Mouse (Mus musculus): Measurements from ENCODE around the gene Fam186a. TPM values are rescaled to one million over a fixed set of nuclear protein-coding genes. Genes with fewer than 3 reads are reported as not detected.
"Not testable (repeated sequence)": the region's sequence is repeated elsewhere in the genome, so short reads cannot be mapped to it uniquely, and the experiment has no call there.

Fam186a gene
- total RNA-seq, 1 experiment from 2014 or later, result 0.12 TPM

DNA sequence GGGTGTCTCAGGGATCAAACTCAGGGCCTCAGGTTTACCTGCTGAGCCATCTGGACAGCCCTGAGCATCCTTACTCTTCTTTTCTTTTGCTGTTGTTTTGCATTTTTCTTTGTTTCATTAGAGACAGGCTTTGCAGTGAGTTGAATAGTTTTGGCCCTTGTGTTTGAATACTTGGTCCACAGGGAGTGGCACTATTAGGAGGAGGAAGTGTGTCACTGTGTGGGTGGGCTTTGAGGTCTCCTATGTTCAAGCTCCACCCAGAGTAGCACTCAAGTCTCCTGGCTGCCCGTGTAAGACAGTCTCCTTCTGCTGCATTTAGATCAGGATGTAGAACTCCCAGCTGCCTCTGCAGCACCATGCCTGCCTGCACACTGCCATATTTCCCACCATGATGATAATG lies 32.4 kb downstream of the Fam186a start:
- no peak for DNase-seq

DNA sequence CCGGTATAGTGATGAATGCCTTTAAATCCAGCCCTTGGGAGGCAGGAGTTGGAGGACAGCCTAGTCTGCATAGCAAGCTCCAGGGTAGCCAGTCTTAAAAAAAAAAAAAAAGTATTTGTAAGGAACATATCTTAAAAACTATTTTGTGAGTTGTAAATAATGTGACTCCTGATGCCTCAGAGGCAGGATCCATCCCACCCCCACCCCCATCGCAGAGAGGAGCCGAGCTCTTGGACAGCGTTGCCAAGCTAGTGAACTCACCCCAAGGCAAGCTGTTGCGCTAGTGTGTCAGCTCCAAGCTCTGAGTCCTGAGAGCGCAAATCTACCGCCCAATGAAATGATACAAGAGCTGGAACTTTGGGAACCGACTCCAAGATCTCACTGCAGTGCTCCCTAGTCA lies 35.6 kb downstream of the Fam186a start:
- DNase-seq, result no peak

DNA sequence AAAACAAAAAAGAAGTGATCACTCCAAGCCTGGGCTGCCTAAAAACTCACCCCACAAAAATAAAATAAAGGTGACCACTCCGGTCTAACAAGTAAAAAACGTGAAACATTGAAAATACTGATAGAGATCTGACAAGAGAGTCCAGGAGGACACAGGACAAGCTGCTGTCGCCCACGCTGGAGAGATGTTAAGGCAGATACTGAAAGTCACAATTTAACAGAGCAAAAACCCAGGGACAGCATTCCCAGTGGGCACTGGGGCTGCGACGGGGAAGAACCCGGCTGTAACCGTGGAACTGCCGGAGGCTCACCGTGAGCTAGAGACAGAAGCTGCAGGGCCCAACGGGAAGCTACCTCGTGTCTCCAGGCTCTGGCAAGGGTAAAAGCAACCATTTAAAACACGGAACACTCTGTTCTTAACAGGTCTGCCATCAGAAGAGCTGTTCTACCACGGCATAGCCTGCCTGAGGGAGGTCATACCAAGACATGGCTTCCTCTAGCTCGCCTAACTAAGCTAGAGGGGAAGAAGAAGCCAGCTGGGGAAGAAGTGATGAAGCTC lies 47.2 kb downstream of the Fam186a start:
- DNase-seq, result no peak

DNA sequence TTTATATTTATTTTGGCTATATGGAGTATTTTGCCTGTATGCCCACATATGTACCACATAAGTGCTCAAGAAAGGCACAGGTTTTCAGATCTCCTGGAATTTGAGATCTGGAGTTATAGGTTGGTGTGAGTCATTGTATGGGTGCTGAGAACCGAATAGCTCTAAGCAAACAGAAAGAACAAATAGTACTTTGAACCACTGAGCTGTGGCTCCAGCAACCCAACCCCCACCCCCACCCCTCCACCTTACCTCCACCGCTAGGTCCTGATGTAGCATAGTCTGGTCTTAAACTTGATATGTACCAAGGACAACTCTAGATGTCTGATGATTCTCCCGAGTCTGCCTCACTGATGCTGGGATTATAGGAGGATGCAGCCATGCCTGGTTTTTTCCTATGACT lies 49.6 kb downstream of the Fam186a start:
- no peak for DNase-seq

DNA sequence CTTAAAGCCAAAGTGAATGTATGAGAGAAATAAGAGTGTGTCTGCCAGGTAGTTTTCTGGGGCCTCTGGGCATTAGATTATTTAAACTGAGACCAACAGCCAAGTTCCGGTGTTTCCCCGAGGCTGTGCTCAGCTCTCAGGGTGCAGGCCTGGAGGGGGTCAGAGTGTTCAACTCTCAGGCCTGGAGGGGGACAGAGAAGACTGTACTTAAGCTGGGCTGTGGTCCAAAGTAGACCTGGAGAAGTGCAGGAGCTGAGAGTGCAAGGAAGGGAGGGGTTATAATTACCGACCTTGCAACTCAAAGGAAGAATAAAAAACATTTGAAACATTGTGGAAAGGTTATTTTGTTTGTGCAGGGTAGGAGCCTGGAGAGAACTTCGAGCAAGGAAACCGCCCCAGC lies 52.2 kb downstream of the Fam186a start:
- DNase-seq, result no peak

DNA sequence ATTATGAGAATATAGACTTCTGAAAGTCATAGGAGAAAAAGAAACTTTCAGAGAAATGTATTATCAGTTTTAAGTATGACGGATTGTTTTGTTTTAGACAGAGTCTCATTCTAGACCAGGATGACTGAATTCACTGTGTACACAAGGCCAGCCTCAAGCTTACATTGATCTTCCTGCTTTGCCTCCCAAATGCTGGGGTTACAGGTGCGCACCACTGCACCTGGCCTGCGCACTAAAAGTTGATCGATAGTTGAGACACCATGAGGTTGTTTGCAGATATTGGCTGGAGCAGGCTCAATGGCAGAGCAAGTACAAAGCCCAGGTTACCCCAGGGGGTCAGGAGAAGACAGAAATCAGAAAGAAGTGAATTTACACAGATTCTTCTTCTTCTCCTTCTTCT lies 55.1 kb downstream of the Fam186a start:
- no peak for DNase-seq

DNA sequence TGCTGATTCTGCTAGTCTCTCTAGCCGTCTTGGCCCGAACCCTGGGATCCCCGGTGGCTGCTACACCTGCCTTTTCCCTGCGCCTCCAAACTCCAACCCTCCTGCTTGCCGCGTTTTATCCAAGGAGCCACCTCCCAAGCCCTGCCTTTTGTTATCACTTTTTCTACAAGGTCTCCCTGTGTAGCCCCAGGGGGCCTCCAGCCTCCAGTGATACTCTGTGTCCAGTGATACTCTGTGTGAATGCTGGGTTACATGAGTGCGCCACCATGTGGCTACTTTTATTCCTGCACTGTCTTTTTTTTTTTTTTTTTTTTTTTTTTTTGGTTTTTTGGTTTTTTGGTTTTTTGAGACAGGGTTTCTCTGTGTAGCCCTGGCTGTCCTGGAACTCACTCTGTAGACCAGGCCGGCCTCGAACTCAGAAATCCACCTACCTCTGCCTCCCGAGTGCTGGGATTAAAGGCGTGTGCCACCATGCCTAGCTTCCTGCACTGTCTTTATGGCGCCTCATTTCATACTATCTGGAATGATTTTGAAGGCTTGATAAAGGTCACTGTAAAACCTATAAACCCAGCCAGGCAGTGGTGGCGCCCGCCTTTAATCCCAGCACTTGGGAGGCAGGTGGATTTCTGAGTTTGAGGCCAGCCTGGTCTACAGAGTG lies 57.4 kb downstream of the Fam186a start:
- peak; percentile 15 for DNase-seq

DNA sequence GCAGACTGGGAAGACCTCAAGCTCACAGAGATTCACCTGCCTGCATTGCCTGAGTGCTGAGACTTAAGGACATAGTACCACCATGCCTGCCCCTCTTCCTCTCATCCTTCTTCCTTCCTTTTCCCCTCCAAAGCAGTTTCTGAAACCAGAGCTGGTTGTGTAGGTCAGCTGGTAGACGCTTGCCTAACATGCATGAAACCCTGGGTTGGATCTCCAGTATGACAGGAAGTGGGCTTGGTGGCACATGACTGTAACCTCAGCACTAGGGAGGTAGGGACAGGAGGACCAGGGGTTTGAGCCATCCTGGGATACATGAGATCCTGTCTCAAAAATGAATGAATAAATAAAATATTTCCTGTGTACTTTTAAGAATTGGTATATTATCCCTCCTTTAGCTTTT lies 59.3 kb downstream of the Fam186a start:
- no peak for DNase-seq

DNA sequence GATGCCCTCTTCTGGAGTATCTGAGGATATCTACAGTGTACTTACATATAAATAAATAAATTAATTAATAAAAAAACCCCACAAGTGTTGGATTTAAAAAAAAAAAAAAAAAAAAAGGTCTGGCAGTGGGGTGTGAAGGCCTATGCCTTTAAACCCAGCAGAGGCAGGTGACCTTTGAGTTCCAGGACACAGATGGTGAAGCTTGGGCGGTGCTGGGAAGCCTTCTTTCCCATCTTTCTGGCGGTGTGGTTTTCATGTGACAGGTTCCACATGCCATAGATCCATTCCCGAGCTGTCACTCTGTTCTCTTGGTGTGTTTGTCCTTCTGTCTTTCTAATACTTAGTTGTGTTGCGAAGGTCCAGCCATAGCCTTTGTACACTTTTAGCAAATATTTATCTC lies 59.8 kb downstream of the Fam186a start:
- no peak for DNase-seq

DNA sequence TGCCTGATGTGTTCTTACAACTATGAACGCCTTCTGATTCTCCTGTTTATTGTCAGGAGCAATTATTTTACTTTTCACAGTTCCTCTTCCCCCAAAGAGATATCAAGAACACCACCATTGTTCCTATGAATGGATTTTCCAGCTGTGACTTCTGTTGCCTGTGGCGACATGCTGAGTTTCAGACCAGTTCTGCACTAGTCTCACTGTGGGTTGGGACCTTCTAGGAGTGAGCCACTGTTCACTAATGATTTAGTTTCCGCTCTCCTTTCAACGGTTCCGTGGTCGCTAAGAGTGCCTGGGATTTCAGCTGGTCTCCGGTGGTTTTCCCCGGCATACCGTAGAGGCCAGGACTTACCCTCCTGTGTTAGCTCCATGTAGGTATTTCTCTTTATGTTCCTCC lies 62.0 kb downstream of the Fam186a start:
- no peak for DNase-seq

DNA sequence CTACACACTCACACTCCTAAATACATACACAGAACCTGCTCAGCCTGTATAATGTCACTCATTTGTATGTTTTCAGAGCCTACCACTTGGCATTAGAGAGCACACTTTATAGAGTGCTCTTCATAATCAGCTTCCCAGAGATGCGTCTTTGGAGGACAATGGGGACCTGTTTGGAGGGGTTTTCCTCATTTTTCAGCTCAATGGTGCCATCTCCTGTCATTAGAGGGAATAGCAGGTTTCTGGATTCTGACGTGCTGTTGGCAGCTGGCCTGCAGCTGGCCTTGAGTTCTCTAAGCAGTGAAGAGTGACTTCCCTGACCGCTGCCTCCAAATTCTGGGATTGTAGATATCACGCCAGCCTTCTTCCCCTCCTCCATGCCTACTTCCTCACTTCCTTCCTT lies 62.5 kb downstream of the Fam186a start:
- DNase-seq, result peak; percentile 77

DNA sequence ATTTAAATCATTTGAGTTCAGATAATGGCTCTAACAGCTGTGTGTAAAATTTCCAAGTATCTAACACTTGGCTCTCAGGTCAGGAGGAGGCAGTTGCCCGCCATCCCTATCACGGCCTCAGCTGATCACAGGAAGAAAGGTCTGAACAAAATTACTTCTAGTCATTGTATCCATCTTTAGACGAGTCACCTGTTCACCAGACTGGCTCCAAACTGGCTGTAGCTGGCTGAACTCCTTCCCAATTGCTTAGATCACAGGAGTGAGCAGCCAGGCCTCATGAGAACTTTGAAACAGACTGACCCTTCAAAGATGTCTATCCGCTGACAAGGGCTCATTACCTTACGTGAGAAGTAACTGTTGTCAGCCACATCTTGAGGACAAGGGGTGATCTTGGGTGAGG lies 63.6 kb downstream of the Fam186a start:
- no peak for DNase-seq

DNA sequence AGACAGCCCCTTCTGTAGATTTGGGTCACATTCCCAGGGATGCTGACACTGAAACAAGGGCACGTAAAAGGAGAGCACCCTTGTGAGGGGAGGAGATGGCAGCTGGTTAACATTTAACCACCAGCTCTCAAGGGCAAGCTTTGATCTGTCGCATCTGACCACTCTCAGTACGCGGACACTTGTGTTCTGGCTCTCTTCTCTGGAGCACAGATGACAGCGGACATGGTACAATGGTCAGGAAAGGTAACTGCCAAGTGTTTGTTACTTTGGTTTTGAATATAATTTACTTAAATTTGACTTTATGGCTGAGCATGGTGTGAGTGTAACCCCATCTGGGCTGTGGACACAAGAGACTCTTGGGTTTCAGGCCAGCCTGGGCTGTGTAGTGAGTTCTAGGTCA lies 64.1 kb downstream of the Fam186a start:
- DNase-seq, result no peak

DNA sequence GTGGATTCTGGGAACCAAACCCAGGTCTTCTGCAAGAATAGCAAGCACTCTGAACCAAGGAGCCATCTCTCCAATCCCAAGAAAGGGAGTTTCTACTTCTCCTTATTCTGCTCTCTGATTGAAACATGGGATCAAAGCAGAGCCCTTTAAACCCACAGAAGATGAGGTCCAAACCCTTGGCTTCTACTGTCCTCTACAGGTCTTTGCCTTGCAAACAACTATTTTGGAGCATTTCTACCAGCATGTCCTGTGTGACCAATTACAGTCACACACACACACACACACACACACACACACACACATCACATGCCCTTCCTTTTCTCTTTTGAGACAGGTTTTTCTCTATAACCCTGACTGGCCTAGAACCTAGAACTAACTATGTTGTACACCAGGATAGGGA lies 70.2 kb downstream of the Fam186a start:
- no peak for DNase-seq

DNA sequence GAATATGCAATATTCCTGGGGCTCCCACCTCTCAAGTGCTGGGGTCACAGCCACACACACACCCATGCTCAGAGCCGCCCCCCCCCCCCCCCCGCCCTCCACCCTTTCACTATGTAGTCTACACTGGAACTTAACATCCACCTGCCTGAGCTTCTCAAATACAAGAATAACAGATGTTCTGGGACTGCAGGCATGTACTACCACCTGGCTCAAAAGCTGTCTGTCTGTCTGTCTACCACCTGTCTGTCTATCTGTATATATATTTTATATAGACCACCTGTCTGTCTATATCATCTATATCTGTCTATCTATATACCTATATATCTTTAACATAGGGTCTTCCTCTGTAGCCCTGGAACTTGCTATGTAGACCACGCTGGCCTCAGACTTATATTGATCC lies 75.5 kb downstream of the Fam186a start:
- DNase-seq, result no peak

DNA sequence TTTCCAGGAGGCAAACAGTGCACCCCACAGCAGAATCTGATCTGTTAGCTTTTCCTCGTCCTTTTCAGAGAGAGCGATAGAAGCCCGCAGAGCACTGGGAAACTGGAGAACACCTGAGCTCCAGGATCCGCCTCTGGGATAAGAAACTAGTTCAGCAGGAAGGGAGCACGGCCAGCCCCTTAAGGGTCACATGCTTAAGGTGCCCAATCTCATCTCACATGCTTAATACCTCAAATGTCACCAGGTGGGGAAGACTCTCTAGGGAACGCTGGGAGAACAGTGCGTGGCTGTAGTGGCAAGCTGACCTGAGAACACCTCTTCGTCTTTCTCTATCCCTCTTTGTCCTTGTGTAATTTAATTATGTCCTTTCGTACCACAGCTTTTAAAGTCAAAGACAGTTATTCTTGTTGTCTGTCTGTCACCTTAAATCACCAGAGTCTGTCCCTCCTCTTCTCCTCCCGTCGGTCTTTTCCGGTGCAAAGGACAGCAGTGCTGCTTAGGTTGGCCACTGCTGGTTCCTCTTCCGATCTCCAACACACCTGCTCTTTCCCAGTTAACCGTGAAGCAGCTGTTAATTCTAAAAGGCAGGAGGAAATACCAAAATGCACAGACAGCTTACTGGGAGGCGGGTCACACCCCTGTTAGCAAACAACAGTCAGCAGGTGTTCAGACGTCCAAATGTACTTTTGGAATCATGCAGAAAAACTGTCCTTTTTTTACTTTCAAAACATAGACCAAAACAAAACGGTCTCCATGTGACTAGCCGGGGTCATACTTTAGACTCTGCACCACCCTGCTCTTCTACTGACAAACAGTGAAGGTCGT lies 76.2 kb downstream of the Fam186a start:
- DNase-seq, result no peak

DNA sequence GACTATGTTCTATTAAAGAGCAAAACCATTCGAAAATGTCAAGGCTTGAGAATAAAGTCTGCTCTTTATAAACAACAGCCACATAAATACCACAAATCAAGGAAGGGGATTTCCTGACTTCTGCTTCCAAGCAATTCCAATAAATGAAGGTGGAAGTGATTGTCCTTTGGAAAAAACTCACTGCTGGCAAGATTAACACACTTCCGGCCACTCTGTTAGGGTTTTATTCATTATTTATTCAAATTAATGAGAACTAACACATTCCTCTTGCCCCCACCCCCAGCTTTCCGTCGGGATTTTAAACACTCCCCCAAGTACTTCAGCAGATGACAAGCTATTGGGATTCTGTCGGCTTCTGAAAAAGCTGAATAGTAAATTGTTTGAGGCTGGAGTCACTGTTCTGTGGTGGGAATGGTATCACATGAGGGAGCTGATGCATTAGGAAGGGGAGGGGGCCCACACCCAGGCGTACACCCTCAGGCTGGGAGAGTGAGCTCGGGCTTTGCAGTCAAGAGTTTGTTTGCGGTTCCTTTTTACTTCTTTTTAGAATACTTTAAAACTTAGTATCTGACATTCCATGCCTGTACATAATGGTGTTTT lies 77.5 kb downstream of the Fam186a start:
- DNase-seq, result no peak

DNA sequence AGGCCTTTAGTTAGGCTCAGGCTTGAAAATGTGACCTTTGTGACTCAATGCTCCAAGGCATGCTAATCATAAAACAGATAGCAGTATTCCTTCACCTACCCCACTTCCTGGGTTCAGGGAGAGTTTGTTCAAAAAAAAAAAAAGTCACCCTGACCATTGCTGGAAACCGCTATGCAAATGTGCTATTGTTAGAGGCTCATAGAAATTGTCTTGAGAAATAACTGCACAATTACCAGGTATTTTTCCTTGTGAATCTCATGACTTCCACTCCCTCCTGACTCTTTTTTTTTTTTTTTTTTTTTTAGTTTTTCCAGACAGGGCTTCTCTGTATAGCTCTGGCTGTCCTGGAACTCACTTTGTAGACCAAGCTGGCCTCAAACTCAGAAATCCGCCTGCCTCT lies 79.7 kb downstream of the Fam186a start:
- DNase-seq, result not testable (repeated sequence)

DNA sequence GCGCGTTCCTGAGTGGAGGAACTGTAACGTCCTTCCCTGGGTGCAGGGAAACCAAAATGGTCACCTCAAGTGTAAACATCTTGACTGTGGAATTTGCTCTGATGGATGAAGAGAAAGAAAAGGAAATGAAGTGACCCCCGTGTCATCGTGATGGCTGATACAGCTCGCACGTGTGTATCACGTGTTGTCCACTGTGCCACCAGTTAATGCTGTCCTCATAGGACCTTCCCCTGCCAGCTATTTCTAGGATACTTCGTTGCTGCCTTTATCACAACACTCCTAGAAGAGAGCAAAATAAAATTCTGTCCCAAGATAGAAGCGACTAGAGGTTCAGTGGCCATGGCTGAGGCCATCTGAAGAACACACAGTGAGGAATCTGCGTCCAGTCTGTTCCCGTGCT lies 82.8 kb downstream of the Fam186a start:
- DNase-seq, result no peak

DNA sequence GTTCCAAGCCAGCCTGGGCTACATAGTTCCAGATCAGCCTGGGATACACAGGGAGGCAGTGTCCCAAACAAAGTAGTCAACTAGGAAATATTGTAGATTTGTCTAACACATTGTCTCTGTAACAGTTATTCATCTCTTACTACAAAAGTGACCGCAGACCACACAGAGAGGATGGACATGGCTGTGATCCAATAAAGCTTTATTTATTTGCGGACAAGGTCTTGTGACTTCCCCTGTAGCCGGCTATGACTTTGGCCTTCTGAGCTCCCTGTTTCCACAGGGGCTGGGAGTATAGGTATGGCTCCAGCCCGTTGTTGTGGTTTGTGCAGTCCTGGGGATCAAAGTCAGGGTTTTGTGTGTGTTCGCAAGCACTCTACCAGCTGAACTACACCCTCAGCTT lies 88.3 kb downstream of the Fam186a start:
- DNase-seq, result no peak

DNA sequence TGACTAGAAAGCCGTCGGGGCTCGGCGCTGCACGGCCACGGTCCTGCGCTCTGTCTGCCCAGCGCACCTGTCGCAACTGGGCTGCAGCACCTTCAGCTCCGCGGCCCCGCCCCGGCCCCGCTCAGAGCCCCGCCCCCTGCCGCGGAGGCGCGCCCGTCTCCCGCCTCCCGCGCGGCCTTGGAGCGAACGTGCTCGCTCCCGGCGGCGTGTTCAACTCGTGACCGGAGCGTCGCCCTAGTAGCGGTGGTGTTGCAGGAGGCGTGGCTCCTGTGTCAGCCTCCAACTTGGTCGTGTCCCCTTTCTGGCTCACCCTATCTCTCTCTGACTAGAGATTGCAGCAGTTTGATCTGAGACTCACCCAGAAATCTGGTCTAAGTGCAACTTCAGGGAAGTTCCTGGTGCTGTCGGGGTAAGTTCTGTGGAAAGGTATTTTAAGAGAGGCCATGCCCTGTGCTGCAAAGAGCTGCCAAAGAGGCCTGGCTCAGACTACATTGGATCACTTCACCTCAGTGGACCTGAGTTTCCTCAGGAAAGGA lies 91.5 kb downstream of the Fam186a start, which contains the start of gene Lima1:
Gene Lima1 (minus strand): TSS at position 123 of the 536 bp plus-strand sequence.
- DNase-seq, result peak; percentile 92

DNA sequence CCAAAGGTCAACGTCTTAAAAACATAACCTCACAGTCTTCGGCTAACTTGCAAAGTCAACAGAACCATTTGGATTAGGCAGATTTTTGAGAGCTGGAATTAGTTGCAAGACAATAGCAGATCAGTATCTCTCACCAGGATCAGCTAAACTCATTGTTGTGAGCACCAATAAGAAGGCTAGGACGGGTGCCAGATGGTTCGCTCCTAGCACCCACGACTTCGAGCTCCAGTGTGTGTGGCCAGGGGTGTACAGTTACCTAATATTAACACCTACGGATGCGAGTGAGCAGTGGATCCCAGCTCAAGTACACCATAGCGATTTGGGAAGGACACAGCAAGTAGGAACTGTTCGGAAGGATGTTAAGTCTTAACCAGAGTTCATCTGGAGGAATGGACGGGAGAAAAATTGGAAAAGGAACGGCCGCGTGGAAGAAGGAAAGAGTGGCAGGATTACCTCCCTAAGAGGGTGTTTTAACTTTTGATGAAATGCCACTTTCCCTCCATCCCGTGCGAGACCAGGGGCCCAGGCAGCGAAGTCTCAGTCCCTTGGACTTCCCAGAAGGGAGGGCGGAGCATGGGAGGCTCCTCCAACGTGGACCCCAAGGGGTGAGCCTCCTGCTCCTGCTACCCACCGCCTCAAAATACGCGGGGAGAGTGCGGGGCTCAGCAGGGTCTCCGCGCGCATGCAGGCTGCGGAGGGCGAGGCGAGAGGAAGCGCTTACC lies 92.1 kb downstream of the Fam186a start:
- DNase-seq, result no peak

Data from adrenal gland, postnatal 25 days (tissue).